Mouse (Mus musculus): ENCODE results near the gene Acad12. TPM values are rescaled to one million over a fixed set of nuclear protein-coding genes. Genes with fewer than 3 reads are reported as not detected.
A peak's percentile ranks its signal among the peaks of the same experiment; 100 is the strongest.

Gene Acad12
- total and polyA plus RNA-seq, 2 experiments from 2014 or later = 1.6 to 3.7 TPM

DNA sequence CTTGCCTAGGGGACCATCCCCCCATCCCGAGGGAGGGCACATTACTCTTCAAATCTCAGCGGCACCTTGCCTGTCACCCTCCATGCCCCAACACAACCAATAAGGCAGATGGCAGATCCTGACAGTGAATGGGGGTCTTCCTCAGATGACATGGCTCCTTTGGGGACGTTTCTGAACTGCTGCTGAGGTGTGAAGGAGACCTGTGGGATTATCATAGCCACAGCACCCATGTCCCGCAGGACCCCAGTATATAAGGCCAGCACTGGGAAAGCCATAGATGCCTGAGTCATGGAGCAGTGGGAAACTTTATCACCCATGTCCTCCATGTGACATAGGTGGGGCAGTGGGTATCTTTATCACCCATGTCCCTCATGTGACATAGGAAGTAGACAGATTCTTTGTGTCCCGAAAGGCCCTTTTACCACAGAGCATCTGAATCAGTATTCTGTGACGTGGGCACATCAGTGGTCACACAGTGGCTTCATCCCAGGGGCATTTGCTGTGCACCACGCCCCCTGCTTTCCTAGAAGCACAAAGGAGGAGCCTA, 20.7 kb downstream of the Acad12 start:
- no peak overlapping the region for H3K27ac ChIP-seq
- H3K27me3 ChIP-seq (ENCODE audit: insufficient read depth, low read length) = no peaks in the 10 kb centered on the region
- ATAC-seq = no peak
- H3K4me1 ChIP-seq (ENCODE audit: insufficient read depth, low read length) = peaks cover 6% of the 10 kb centered on the region; the same call in 1 of the 2 replicates
- no peak overlapping the region for H3K4me2 ChIP-seq (ENCODE audit: low read depth, low read length)
- H3K4me3 ChIP-seq (ENCODE audit: low read length) = no peak overlapping the region
- no peaks in the 10 kb centered on the region for H3K9me3 ChIP-seq (ENCODE audit: low read length)
- no peaks in the 10 kb centered on the region for H3K36me3 ChIP-seq (ENCODE audit: insufficient read depth, low read length)
- TF ChIP-seq CTCF (IDR thresholded peaks at IDR 0.05; ENCODE audit: low read depth) = no peak
- no peak for DNase-seq (ENCODE audit: low spot score)
- no peak overlapping the region for H3K9ac ChIP-seq (replicated peaks; ENCODE audit: low read length)
- 77% methylated on average over 7 of the region's 7 CpGs for WGBS

DNA sequence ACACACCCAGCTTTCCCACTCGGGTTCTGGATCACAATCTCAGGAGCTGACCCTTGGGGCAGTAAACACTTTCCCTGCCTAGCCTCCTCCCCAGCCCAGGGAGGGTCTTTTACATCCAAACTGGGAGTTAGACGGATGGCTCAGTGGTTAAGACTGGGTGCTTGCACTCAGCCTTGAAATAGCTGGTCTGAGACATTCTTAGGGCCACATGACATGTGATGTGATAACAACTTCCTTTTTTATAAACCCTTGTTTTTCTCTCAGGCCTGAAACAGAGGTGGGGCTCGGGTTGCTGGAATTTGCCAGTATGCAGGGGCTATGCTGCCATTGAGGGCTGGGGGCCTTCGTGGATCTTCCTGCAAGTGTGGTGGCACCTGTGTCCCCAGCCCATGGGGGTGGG, 21.4 kb downstream of the Acad12 start:
- TF ChIP-seq CTCF (IDR thresholded peaks at IDR 0.05; ENCODE audit: low read depth) = no peak
- no peak overlapping the region for H3K27ac ChIP-seq
- H3K9ac ChIP-seq (replicated peaks; ENCODE audit: low read length) = no peak overlapping the region
- no peak for ATAC-seq
- no peaks in the 10 kb centered on the region for H3K27me3 ChIP-seq (ENCODE audit: insufficient read depth, low read length)
- H3K4me2 ChIP-seq (ENCODE audit: low read depth, low read length) = no peak overlapping the region
- DNase-seq (ENCODE audit: low spot score) = no peak
- no peaks in the 10 kb centered on the region for H3K9me3 ChIP-seq (ENCODE audit: low read length)
- H3K36me3 ChIP-seq (ENCODE audit: insufficient read depth, low read length) = no peaks in the 10 kb centered on the region
- peaks cover 6% of the 10 kb centered on the region; the same call in 1 of the 2 replicates for H3K4me1 ChIP-seq (ENCODE audit: insufficient read depth, low read length)
- WGBS = 77% methylated on average over 4 of the region's 4 CpGs
- H3K4me3 ChIP-seq (ENCODE audit: low read length) = no peak overlapping the region

DNA sequence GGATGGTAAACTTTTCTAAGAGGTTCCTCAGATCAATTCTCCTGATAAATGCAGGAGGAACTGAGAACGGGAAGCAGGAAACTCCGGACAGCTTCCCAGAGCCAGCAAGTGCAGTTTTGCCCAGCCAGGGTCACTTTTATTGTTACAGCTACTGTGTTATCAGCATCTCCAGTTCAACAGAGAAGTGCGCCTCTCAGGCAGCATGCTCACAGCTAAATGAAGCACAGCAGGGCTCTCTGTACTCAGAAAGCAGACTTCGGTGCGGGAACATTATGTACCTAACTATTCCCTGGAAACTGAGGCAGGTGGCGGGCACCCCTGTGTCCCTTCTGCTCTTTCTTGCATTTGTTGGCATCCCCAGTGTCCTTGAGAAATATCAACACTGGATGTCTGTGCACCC, 22.5 kb downstream of the Acad12 start:
- no peak for TF ChIP-seq CTCF (IDR thresholded peaks at IDR 0.05; ENCODE audit: low read depth)
- Histone ChIP-seq H3K9me3 (ENCODE audit: low read length) (no peaks in the 10 kb centered on the region), H3K36me3 (ENCODE audit: insufficient read depth, low read length) (no peaks in the 10 kb centered on the region), H3K27me3 (ENCODE audit: insufficient read depth, low read length) (no peaks in the 10 kb centered on the region), H3K4me3 (ENCODE audit: low read length) (no peak overlapping the region), H3K4me2 (ENCODE audit: low read depth, low read length) (no peak overlapping the region), H3K4me1 (ENCODE audit: insufficient read depth, low read length) (peaks cover 6% of the 10 kb centered on the region; the same call in 1 of the 2 replicates), H3K9ac (replicated peaks; ENCODE audit: low read length) (no peak overlapping the region), H3K27ac (no peak overlapping the region)
- no peak for DNase-seq (ENCODE audit: low spot score)
- WGBS = 73% methylated on average over 6 of the region's 6 CpGs
- no peak for ATAC-seq

DNA sequence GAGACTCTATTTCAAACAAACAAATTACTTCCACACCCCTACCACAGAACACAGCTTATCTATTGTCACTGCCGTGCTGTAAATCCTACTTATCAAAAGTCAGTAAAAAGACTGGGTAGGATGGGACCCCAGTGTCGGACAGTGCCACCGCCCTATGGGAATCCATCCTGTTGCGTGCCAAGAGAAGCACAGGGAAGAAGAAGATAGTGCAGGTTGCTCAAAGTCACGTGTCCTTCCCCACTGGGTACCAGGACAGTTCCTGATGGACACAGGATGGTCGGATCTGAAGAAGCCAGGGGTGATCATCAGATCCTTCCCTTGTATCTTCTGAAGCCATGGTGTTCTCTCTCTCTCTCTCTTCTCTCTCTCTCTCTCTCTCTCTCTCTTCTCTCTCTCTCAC, 23.0 kb downstream of the Acad12 start:
- Histone ChIP-seq H3K9me3 (ENCODE audit: low read length) (no peaks in the 10 kb centered on the region), H3K4me2 (ENCODE audit: low read depth, low read length) (no peak overlapping the region), H3K4me1 (ENCODE audit: insufficient read depth, low read length) (peaks cover 6% of the 10 kb centered on the region; the same call in 1 of the 2 replicates), H3K4me3 (ENCODE audit: low read length) (no peak overlapping the region), H3K27me3 (ENCODE audit: insufficient read depth, low read length) (no peaks in the 10 kb centered on the region), H3K36me3 (ENCODE audit: insufficient read depth, low read length) (no peaks in the 10 kb centered on the region), H3K27ac (no peak overlapping the region), H3K9ac (replicated peaks; ENCODE audit: low read length) (no peak overlapping the region)
- DNase-seq (ENCODE audit: low spot score) = no peak
- ATAC-seq = no peak
- 81% methylated on average over 6 of the region's 6 CpGs for whole genome bisulfite sequencing
- TF ChIP-seq CTCF (IDR thresholded peaks at IDR 0.05; ENCODE audit: low read depth) = no peak

DNA sequence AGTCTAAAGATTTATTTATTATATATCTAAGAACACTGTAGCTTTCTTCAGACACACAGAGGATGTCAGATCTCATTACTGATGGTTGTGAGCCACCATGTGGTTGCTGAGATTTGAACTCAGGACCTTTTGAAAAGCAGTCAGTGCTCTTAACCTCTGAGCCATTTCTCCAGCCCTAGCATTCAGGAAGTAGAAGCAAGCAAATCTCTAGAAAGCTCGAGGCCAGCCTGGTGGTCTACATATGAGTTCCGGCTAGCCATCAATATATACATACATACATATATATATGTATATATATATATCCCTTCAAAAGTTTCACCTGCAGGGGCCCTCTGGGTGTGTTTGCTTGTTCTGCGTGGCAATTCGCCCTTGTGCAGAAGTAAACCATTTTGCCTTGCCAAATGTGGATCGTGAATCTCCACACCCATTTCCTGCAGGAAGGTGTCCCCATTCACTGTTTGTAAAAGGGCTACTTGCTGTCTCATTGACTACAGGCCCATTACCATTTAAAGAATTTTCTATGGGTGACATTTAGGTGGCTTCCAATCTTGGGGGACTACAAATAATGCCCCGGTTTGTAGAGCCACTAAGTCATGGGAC, 23.9 kb downstream of the Acad12 start:
- DNase-seq (ENCODE audit: low spot score) = no peak
- peak overlapping the region; percentile 82; the same call in 1 of the 2 replicates for H3K27ac ChIP-seq
- peaks cover 6% of the 10 kb centered on the region; the same call in 1 of the 2 replicates for H3K4me1 ChIP-seq (ENCODE audit: insufficient read depth, low read length)
- H3K9me3 ChIP-seq (ENCODE audit: low read length) = no peaks in the 10 kb centered on the region
- no peak for TF ChIP-seq CTCF (IDR thresholded peaks at IDR 0.05; ENCODE audit: low read depth)
- no peak overlapping the region for H3K9ac ChIP-seq (replicated peaks; ENCODE audit: low read length)
- WGBS = 85% methylated on average over 6 of the region's 6 CpGs
- no peak overlapping the region for H3K4me3 ChIP-seq (ENCODE audit: low read length)
- ATAC-seq = no peak
- no peaks in the 10 kb centered on the region for H3K36me3 ChIP-seq (ENCODE audit: insufficient read depth, low read length)
- H3K27me3 ChIP-seq (ENCODE audit: insufficient read depth, low read length) = no peaks in the 10 kb centered on the region
- H3K4me2 ChIP-seq (ENCODE audit: low read depth, low read length) = no peak overlapping the region

DNA sequence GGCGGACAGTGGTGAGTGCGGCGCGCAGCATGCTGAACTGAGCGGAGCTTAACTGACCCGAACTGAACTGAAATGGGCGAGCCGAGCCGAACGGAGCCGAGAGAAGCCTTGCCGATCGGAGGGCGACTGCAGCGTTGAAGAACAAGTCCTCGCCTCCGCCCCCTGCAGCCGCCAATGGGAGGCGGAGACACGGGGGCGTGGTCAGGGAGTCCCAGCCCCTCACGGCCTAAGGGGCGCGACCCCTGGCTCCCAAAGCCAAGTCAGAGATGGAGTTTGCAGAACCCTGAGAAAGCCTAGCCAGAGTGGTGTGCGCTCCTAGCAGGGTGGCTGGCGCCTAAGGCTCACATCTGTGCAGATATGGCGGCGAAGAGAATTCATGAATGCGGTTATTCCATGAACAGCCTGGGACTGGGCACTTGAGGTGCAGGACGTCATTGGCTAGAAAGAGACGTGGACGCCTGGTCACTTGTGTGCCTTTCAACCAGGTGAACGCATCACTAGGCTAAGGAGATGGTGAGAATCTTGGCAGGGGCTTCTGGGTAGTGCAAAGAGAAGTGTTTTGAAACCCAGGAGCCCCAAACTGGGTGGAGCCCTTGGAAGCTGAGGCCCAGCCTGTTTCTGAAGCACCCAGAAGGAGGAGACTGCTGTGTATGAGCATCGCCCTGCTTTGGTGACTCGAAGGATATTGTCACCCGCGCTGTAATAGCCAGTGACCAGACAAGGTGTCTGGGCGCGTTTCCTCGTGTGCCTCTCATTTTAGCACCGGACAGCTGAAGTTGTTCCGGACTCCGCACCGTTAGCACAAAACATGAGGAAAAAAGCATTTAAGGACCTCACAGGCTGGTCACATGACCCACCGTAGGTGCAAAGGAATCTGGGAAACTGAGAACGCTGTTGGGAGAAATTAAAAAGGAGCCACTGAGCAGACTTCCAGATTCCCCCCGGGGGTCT, 25.0 kb downstream of the Acad12 start, which contains the start of gene Aldh2:
Gene Aldh2 (minus strand): TSS at position 374 of the 951 bp plus-strand sequence.
- peak; percentile 31 for TF ChIP-seq CTCF (IDR thresholded peaks at IDR 0.05; ENCODE audit: low read depth)
- Histone ChIP-seq H3K27me3 (ENCODE audit: insufficient read depth, low read length) (no peaks in the 10 kb centered on the region), H3K9me3 (ENCODE audit: low read length) (no peaks in the 10 kb centered on the region), H3K4me1 (ENCODE audit: insufficient read depth, low read length) (peaks cover 6% of the 10 kb centered on the region; the same call in 1 of the 2 replicates), H3K27ac (peak within 1 kb of the TSS; percentile 82), H3K9ac (replicated peaks; ENCODE audit: low read length) (peak within 1 kb of the TSS; percentile 64), H3K36me3 (ENCODE audit: insufficient read depth, low read length) (no peaks in the 10 kb centered on the region), H3K4me2 (ENCODE audit: low read depth, low read length) (peak within 1 kb of the TSS; percentile 94), H3K4me3 (ENCODE audit: low read length) (peak within 1 kb of the TSS; percentile 56)
- 2% methylated on average over 47 of the region's 47 CpGs for WGBS
- DNase-seq (ENCODE audit: low spot score) (peak; percentile 92), ATAC-seq (peak; percentile 90)
